Mouse (Mus musculus) small intestine, adult 2 months (tissue): Measurements from ENCODE around the gene Gata1. TPM values are rescaled to one million over a fixed set of nuclear protein-coding genes. Genes with fewer than 3 reads are reported as not detected.

ENCODE experiments used
- H3K27ac ChIP-seq: fragments of 200-500 bp; 2 replicates; pipeline ENCODE4 v1.5.1; 2012; ENCODE audit warnings: low read depth, low read length, control low read depth, inconsistent platforms; ENCODE audit not compliant: insufficient read depth
- H3K27me3 ChIP-seq: fragments of 200-500 bp; 2 replicates; pipeline ENCODE4 v1.6.1; 2012; ENCODE audit warnings: mild to moderate bottlenecking, moderate library complexity, low read length, inconsistent platforms; ENCODE audit not compliant: control insufficient read depth, insufficient read depth
- H3K36me3 ChIP-seq: fragments of 200-500 bp; 2 replicates; pipeline ENCODE4 v1.6.1; 2012; ENCODE audit warnings: mild to moderate bottlenecking, low read length, control low read depth, inconsistent platforms; ENCODE audit not compliant: control insufficient read depth, insufficient read depth
- H3K4me1 ChIP-seq: fragments of 200-500 bp; 2 replicates; pipeline ENCODE4 v1.6.1; 2012; ENCODE audit warnings: low read length, inconsistent platforms, mixed read lengths; ENCODE audit not compliant: control insufficient read depth, insufficient read depth, insufficient read length
- H3K4me3 ChIP-seq: fragments of 200-500 bp; 2 replicates; pipeline ENCODE4 v1.5.1; 2012; ENCODE audit warnings: low read depth, mild to moderate bottlenecking, control low read depth, inconsistent platforms, low read length, moderate library complexity
- CTCF ChIP-seq: fragments of 200-500 bp; IDR thresholded peaks from 2 replicates; pipeline ENCODE4 v1.5.1; 2012; ENCODE audit warnings: low read depth, mild to moderate bottlenecking, control low read depth, inconsistent platforms, low read length, moderate library complexity, mixed read lengths; ENCODE audit not compliant: insufficient replicate concordance, insufficient read length; ENCODE audit errors: extremely low read depth
- POLR2A ChIP-seq: fragments of 200-500 bp; IDR thresholded peaks from 2 replicates; pipeline ENCODE4 v1.6.1; 2012; ENCODE audit warnings: low read depth, mild to moderate bottlenecking, control low read depth, inconsistent platforms, low read length, moderate library complexity
- WGBS: fragments of 180-500 bp; shearing (Covaris S2); methylation state at CpG from one replicate; pipeline ENCODE4 v1.1.7; 2018; 5-methylcytosine and 5-hydroxymethylcytosine counted together
- polyA plus RNA-seq: library from polyadenylated mRNA; depleted of rRNA; stranded (reverse); fragments of >200 nt; gene quantifications from 2 replicates; pipeline ENCODE4 v1.2.3, GENCODE M21; 2012

Gene Gata1
- polyA plus RNA-seq, 1 experiment: 0.25 TPM

DNA sequence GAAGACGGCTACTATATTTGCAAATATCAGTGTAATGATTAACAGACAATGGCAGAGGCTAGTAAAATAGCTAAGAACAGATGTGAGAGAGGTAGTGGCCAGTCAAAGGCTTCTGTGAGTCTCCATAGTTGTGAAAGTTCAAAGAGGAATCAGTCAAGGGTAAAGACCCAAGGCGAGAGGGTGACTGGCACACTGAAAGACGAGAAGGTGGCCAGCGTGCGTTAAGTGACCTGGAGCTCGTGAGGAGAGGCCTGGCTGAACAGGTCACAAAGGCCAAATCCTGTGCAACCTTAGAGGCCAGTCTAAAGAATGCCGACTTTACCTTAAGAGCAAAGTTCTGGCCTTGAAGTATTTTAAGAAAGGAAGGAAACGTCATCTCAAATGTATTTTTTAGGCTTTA, 32.3 kb downstream of the Gata1 start:
- Histone ChIP-seq H3K27me3 (no peaks in the 10 kb centered on the region), H3K27ac (no peak overlapping the region), H3K4me1 (no peaks in the 10 kb centered on the region; the same call in 1 of the 2 replicates), H3K36me3 (no peaks in the 10 kb centered on the region), H3K4me3 (no peak overlapping the region)
- 80% methylated on average over 8 of the region's 8 CpGs for WGBS
- TF ChIP-seq CTCF: no peak
- no peak for TF ChIP-seq POLR2A

DNA sequence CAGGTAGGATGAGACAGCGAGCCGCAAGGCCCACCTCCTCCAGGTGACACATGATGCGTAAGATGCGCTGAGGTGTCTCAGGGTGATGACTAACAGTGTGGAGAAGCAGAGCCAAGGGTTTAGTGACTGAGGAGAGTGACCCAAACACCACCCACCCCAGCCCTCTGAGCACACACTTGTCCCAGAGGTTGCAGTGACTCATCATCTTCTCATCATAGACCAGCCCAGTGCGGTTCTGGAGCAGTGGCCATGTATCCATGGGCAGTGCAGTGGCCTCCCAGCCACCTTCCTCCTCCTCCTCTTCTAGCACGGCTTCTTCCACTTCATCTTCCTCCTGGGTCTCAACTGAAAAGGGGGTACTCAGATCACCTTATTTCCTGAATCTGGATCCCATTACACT, 40.2 kb downstream of the Gata1 start:
- WGBS: 90% methylated on average over 6 of the region's 6 CpGs
- no peaks in the 10 kb centered on the region for H3K27me3 ChIP-seq
- no peak for TF ChIP-seq POLR2A
- H3K4me1 ChIP-seq: no peaks in the 10 kb centered on the region
- H3K36me3 ChIP-seq: no peaks in the 10 kb centered on the region
- H3K4me3 ChIP-seq: no peak overlapping the region
- H3K27ac ChIP-seq: no peak overlapping the region

- Histone ChIP-seq H3K27me3 (no peaks in the 10 kb centered on the region), H3K4me1 (no peaks in the 10 kb centered on the region), H3K27ac (no peak overlapping the region), H3K36me3 (no peaks in the 10 kb centered on the region), H3K4me3 (no peak overlapping the region)
- TF ChIP-seq CTCF (no peak), POLR2A (no peak)
- WGBS: 76% methylated on average over 11 of the region's 11 CpGs
Observed at GRCm38 (mm10) chrX:7936874-7937273, 41.0 kb downstream of the Gata1 start.

DNA sequence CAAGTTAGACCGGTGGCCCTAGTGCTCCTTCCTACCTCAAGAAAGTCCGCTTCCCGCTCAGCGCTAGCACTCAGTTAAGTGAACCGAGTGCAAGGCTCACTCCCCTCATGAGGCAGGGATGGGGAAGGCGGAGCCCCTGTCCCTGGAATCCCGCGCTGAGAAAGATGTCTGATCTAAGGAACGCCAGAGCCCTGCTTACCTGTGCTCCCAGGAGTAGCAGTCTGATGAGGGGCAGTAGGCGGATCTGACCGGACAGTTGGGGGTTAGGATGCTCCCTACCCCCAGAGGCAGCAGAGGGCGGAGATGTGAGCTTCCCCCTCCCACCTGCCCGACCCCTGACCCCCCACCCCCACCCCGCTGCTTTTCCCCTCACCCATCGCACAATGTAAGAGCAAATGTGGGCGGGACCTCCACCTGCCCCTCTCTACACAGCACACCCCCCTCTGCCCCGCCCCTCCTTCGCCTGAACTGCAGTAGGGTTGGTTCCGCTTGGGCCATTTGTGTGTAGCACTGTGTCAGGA, 49.5 kb downstream of the Gata1 start, which contains the start of gene Eras:
Gene Eras, minus strand, starts transcription at position 338 of the 521 bp plus-strand sequence.
- H3K36me3 ChIP-seq: 0 out of 2 replicates have a peak, but pooled peaks cover 2% of the 10 kb centered on the region
- no peaks in the 10 kb centered on the region for H3K4me1 ChIP-seq
- peaks cover 15% of the 10 kb centered on the region for H3K27me3 ChIP-seq
- H3K4me3 ChIP-seq: no peak within 1 kb of the TSS
- H3K27ac ChIP-seq: no peak within 1 kb of the TSS
- no peak for TF ChIP-seq POLR2A
- no peak for TF ChIP-seq CTCF
- WGBS: 22% methylated on average over 16 of the region's 19 CpGs

GRCm38 (mm10) chrX:7927116-7927515, 50.8 kb downstream of the Gata1 start:
- 28% methylated on average over 10 of the region's 10 CpGs for WGBS
- Histone ChIP-seq H3K36me3 (0 out of 2 replicates have a peak, but pooled peaks cover 2% of the 10 kb centered on the region), H3K4me3 (no peak overlapping the region), H3K4me1 (peaks cover 4% of the 10 kb centered on the region; the same call in 1 of the 2 replicates), H3K27ac (no peak overlapping the region), H3K27me3 (peaks cover 24% of the 10 kb centered on the region)
- TF ChIP-seq POLR2A: no peak
- TF ChIP-seq CTCF: no peak

DNA sequence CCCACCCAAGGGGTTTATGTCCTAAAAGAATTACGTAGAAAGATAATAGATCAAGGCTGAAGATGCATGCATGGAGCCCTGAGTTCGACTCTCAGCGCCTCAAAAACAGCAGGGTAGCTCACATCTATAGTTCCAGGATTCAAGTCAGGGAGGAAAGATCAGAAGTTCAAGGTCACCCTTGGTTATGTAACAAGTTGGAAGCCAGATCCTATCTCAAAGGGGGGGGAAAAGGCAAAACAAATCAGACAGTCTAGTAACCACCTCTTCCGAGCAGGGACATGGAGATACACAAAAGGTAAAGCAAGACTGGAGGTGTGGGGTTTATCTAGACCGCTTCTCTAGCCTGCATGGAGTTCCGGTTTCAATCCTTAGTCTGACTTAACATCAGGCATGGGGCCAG, 51.6 kb downstream of the Gata1 start:
- TF ChIP-seq CTCF (no peak), POLR2A (no peak)
- Histone ChIP-seq H3K4me3 (no peak overlapping the region), H3K36me3 (no peaks in the 10 kb centered on the region), H3K4me1 (peaks cover 4% of the 10 kb centered on the region; the same call in 1 of the 2 replicates), H3K27me3 (peaks cover 32% of the 10 kb centered on the region), H3K27ac (no peak overlapping the region)
- 83% methylated on average over 6 of the region's 6 CpGs for whole genome bisulfite sequencing

- Histone ChIP-seq H3K4me3 (peak overlapping the region; percentile 43), H3K27ac (no peak overlapping the region), H3K4me1 (peaks cover 4% of the 10 kb centered on the region; the same call in 1 of the 2 replicates), H3K36me3 (no peaks in the 10 kb centered on the region), H3K27me3 (peaks cover 22% of the 10 kb centered on the region)
- WGBS: 10% methylated on average over 47 of the region's 48 CpGs
- no peak for TF ChIP-seq POLR2A
- no peak for TF ChIP-seq CTCF
Observed at GRCm38 (mm10) chrX:7922032-7922431, 55.8 kb downstream of the Gata1 start.
